Mouse (Mus musculus): ENCODE measurements around the gene Sept9. TPM values are rescaled to one million over a fixed set of nuclear protein-coding genes. Genes with fewer than 3 reads are reported as not detected.

Gene Sept9
- polyA plus RNA-seq, 1 experiment = 253 TPM

GRCm38 (mm10) chr11:117222899-117223298 is 23.4 kb downstream of the Sept9 start:
- H3K4me2 ChIP-seq (ENCODE audit: low read depth) = no peak overlapping the region
- no peak overlapping the region for H3ac ChIP-seq (ENCODE audit: control insufficient read depth, insufficient read length)
- TF ChIP-seq MAX (IDR thresholded peaks at IDR 0.05; ENCODE audit: low read depth) (no peak), CEBPB (IDR thresholded peaks at IDR 0.05; ENCODE audit: insufficient read depth, poor library complexity, severe bottlenecking) (no peak)
- no peak overlapping the region for H3K4me3 ChIP-seq
- no peaks in the 10 kb centered on the region for H3K27me3 ChIP-seq (ENCODE audit: control insufficient read depth, insufficient read depth, insufficient read length)
- H3K79me2 ChIP-seq (ENCODE audit: control insufficient read depth, insufficient read depth) = no peaks in the 10 kb centered on the region
- H3K36me3 ChIP-seq (ENCODE audit: control insufficient read depth, insufficient read depth) = no peaks in the 10 kb centered on the region

- H3K27me3 ChIP-seq (ENCODE audit: control insufficient read depth, insufficient read depth, insufficient read length) = no peaks in the 10 kb centered on the region
- H3K36me3 ChIP-seq (ENCODE audit: control insufficient read depth, insufficient read depth) = no peaks in the 10 kb centered on the region
- H3ac ChIP-seq (ENCODE audit: control insufficient read depth, insufficient read length) = no peak overlapping the region
- H3K4me2 ChIP-seq (ENCODE audit: low read depth) = no peak overlapping the region
- H3K4me3 ChIP-seq = no peak overlapping the region
- no peaks in the 10 kb centered on the region for H3K79me2 ChIP-seq (ENCODE audit: control insufficient read depth, insufficient read depth)
- peak in 2 of 3 experiments; percentile 40 to 62 for TF ChIP-seq MYOG (IDR thresholded peaks at IDR 0.05; ENCODE audit: control insufficient read depth in 1 of 3, insufficient read depth in 1 of 3, insufficient read length in 2 of 3, low read depth in 2 of 3)
- no peak for TF ChIP-seq MAX (IDR thresholded peaks at IDR 0.05; ENCODE audit: low read depth)
- peak in 1 of 3 experiments; percentile 41 for TF ChIP-seq MYOD1 (IDR thresholded peaks at IDR 0.05; ENCODE audit: control insufficient read depth in 1 of 3, insufficient read length in 2 of 3, low read depth in 2 of 3)
Measured at GRCm38 (mm10) chr11:117224804-117225203, 25.3 kb downstream of the Sept9 start.

GRCm38 (mm10) chr11:117225531-117226213 is 26.2 kb downstream of the Sept9 start:
- Histone ChIP-seq H3K4me3 (no peak overlapping the region), H3K79me2 (ENCODE audit: control insufficient read depth, insufficient read depth) (no peaks in the 10 kb centered on the region), H3K36me3 (ENCODE audit: control insufficient read depth, insufficient read depth) (no peaks in the 10 kb centered on the region), H3K27me3 (ENCODE audit: control insufficient read depth, insufficient read depth, insufficient read length) (no peaks in the 10 kb centered on the region), H3K4me2 (ENCODE audit: low read depth) (no peak overlapping the region), H3ac (ENCODE audit: control insufficient read depth, insufficient read length) (no peak overlapping the region)
- TF ChIP-seq MYOG (IDR thresholded peaks at IDR 0.05; ENCODE audit: control insufficient read depth in 1 of 3, insufficient read depth in 1 of 3, insufficient read length in 2 of 3, low read depth in 2 of 3) (no peak), USF1 (IDR thresholded peaks at IDR 0.05; ENCODE audit: low read depth) (no peak), POLR2A (IDR thresholded peaks at IDR 0.05; ENCODE audit: insufficient read length, low read depth) (no peak), MAX (IDR thresholded peaks at IDR 0.05; ENCODE audit: low read depth) (no peak), SRF (IDR thresholded peaks at IDR 0.05; ENCODE audit: control insufficient read depth, insufficient read length, low read depth) (no peak), REST (IDR thresholded peaks at IDR 0.05; ENCODE audit: insufficient read depth, insufficient read length) (no peak), TCF3 (IDR thresholded peaks at IDR 0.05; ENCODE audit: insufficient read length, low read depth) (no peak), E2F4 (IDR thresholded peaks at IDR 0.05; ENCODE audit: insufficient read depth) (no peak), POLR2AphosphoS2 (IDR thresholded peaks at IDR 0.05; ENCODE audit: insufficient read length, low read depth) (no peak), CEBPB (IDR thresholded peaks at IDR 0.05; ENCODE audit: insufficient read depth, poor library complexity, severe bottlenecking) (no peak), MYOD1 (IDR thresholded peaks at IDR 0.05; ENCODE audit: control insufficient read depth in 1 of 3, insufficient read length in 2 of 3, low read depth in 2 of 3) (no peak), TCF12 (IDR thresholded peaks at IDR 0.05; ENCODE audit: insufficient read depth, poor library complexity, severe bottlenecking) (no peak)

GRCm38 (mm10) chr11:117226214-117226535 is 26.7 kb downstream of the Sept9 start:
- Histone ChIP-seq H3K4me3 (no peak overlapping the region), H3K4me2 (ENCODE audit: low read depth) (no peak overlapping the region), H3ac (ENCODE audit: control insufficient read depth, insufficient read length) (no peak overlapping the region), H3K79me2 (ENCODE audit: control insufficient read depth, insufficient read depth) (no peaks in the 10 kb centered on the region), H3K36me3 (ENCODE audit: control insufficient read depth, insufficient read depth) (no peaks in the 10 kb centered on the region), H3K27me3 (ENCODE audit: control insufficient read depth, insufficient read depth, insufficient read length) (no peaks in the 10 kb centered on the region)
- TF ChIP-seq SRF (IDR thresholded peaks at IDR 0.05; ENCODE audit: control insufficient read depth, insufficient read length, low read depth) = no peak
- no peak for TF ChIP-seq TCF3 (IDR thresholded peaks at IDR 0.05; ENCODE audit: insufficient read length, low read depth)
- no peak for TF ChIP-seq TCF12 (IDR thresholded peaks at IDR 0.05; ENCODE audit: insufficient read depth, poor library complexity, severe bottlenecking)
- no peak for TF ChIP-seq REST (IDR thresholded peaks at IDR 0.05; ENCODE audit: insufficient read depth, insufficient read length)
- TF ChIP-seq POLR2AphosphoS2 (IDR thresholded peaks at IDR 0.05; ENCODE audit: insufficient read length, low read depth) = no peak
- TF ChIP-seq CEBPB (IDR thresholded peaks at IDR 0.05; ENCODE audit: insufficient read depth, poor library complexity, severe bottlenecking) = no peak
- no peak for TF ChIP-seq MYOG (IDR thresholded peaks at IDR 0.05; ENCODE audit: control insufficient read depth in 1 of 3, insufficient read depth in 1 of 3, insufficient read length in 2 of 3, low read depth in 2 of 3)
- TF ChIP-seq MAX (IDR thresholded peaks at IDR 0.05; ENCODE audit: low read depth) = no peak

- no peak for TF ChIP-seq CEBPB (IDR thresholded peaks at IDR 0.05; ENCODE audit: insufficient read depth, poor library complexity, severe bottlenecking)
- TF ChIP-seq TCF3 (IDR thresholded peaks at IDR 0.05; ENCODE audit: insufficient read length, low read depth) = no peak
- no peak for TF ChIP-seq REST (IDR thresholded peaks at IDR 0.05; ENCODE audit: insufficient read depth, insufficient read length)
- TF ChIP-seq MAX (IDR thresholded peaks at IDR 0.05; ENCODE audit: low read depth) = no peak
- no peak for TF ChIP-seq POLR2AphosphoS2 (IDR thresholded peaks at IDR 0.05; ENCODE audit: insufficient read length, low read depth)
- TF ChIP-seq E2F4 (IDR thresholded peaks at IDR 0.05; ENCODE audit: insufficient read depth) = no peak
- TF ChIP-seq USF1 (IDR thresholded peaks at IDR 0.05; ENCODE audit: low read depth) = no peak
- no peak for TF ChIP-seq POLR2A (IDR thresholded peaks at IDR 0.05; ENCODE audit: insufficient read length, low read depth)
- TF ChIP-seq MYOG (IDR thresholded peaks at IDR 0.05; ENCODE audit: control insufficient read depth in 1 of 3, insufficient read depth in 1 of 3, insufficient read length in 2 of 3, low read depth in 2 of 3) = peak in 1 of 3 experiments; percentile 39
- TF ChIP-seq TCF12 (IDR thresholded peaks at IDR 0.05; ENCODE audit: insufficient read depth, poor library complexity, severe bottlenecking) = no peak
- peak in 2 of 3 experiments; percentile 25 to 74 for TF ChIP-seq MYOD1 (IDR thresholded peaks at IDR 0.05; ENCODE audit: control insufficient read depth in 1 of 3, insufficient read length in 2 of 3, low read depth in 2 of 3)
- no peak for TF ChIP-seq SRF (IDR thresholded peaks at IDR 0.05; ENCODE audit: control insufficient read depth, insufficient read length, low read depth)
- peaks cover 10% of the 10 kb centered on the region for H3K79me2 ChIP-seq (ENCODE audit: control insufficient read depth, insufficient read depth)
- H3ac ChIP-seq (ENCODE audit: control insufficient read depth, insufficient read length) = no peak overlapping the region
Measured at GRCm38 (mm10) chr11:117228139-117228538, 28.7 kb downstream of the Sept9 start.

More at GRCm38 (mm10) chr11:117228139-117228538, 28.7 kb downstream of the Sept9 start:
- Histone ChIP-seq H3K4me3 (no peak overlapping the region), H3K4me2 (ENCODE audit: low read depth) (peak overlapping the region; percentile 75), H3K36me3 (ENCODE audit: control insufficient read depth, insufficient read depth) (no peaks in the 10 kb centered on the region), H3K27me3 (ENCODE audit: control insufficient read depth, insufficient read depth, insufficient read length) (no peaks in the 10 kb centered on the region)
